Mouse (Mus musculus): ENCODE data around the gene Hhat. TPM values are rescaled to one million over a fixed set of nuclear protein-coding genes. Genes with fewer than 3 reads are reported as not detected.

Gene Hhat
- polyA plus RNA-seq, 1 experiment: 12.6 TPM

- TF ChIP-seq CTCF (IDR thresholded peaks at IDR 0.05; ENCODE audit: borderline replicate concordance, insufficient read depth, low read length) (no peak), POLR2A (IDR thresholded peaks at IDR 0.05; ENCODE audit: low read depth, low read length) (peak; percentile 32; the same call in 1 of the 2 replicates)
- Histone ChIP-seq H3K4me1 (ENCODE audit: control insufficient read depth, insufficient read depth, low read length) (peaks cover 13% of the 10 kb centered on the region), H3K4me3 (ENCODE audit: insufficient read depth, low read length) (no peak overlapping the region), H3K27ac (ENCODE audit: insufficient read depth, low read length) (peak overlapping the region; percentile 89)
Measured at GRCm38 (mm10) chr1:192798212-192799164, 27.5 kb upstream of the Hhat start.

DNA sequence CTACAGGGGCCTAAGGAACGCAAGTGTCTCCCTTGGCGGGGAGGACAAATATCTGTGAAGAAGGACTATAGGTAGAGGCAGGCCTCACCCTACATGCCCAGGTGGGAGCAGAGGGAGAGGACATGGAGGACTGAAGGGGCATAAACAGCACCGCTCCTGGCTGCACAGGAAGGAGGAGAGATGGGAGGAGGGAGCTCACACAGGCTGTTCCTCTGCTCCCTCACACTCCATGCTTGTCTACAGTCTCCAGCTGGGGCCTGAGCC is 25.9 kb upstream of the Hhat start:
- peaks cover 14% of the 10 kb centered on the region for H3K4me1 ChIP-seq (ENCODE audit: control insufficient read depth, insufficient read depth, low read length)
- TF ChIP-seq CTCF (IDR thresholded peaks at IDR 0.05; ENCODE audit: borderline replicate concordance, insufficient read depth, low read length) (no peak), POLR2A (IDR thresholded peaks at IDR 0.05; ENCODE audit: low read depth, low read length) (no peak)
- peak overlapping the region; percentile 35; the same call in 1 of the 2 replicates for H3K27ac ChIP-seq (ENCODE audit: insufficient read depth, low read length)
- H3K4me3 ChIP-seq (ENCODE audit: insufficient read depth, low read length): no peak overlapping the region

GRCm38 (mm10) chr1:192796201-192797010 is 25.4 kb upstream of the Hhat start:
- TF ChIP-seq CTCF (IDR thresholded peaks at IDR 0.05; ENCODE audit: borderline replicate concordance, insufficient read depth, low read length) (no peak), POLR2A (IDR thresholded peaks at IDR 0.05; ENCODE audit: low read depth, low read length) (no peak)
- Histone ChIP-seq H3K4me1 (ENCODE audit: control insufficient read depth, insufficient read depth, low read length) (peaks cover 19% of the 10 kb centered on the region), H3K27ac (ENCODE audit: insufficient read depth, low read length) (peak overlapping the region; percentile 35; the same call in 1 of the 2 replicates), H3K4me3 (ENCODE audit: insufficient read depth, low read length) (no peak overlapping the region)

DNA sequence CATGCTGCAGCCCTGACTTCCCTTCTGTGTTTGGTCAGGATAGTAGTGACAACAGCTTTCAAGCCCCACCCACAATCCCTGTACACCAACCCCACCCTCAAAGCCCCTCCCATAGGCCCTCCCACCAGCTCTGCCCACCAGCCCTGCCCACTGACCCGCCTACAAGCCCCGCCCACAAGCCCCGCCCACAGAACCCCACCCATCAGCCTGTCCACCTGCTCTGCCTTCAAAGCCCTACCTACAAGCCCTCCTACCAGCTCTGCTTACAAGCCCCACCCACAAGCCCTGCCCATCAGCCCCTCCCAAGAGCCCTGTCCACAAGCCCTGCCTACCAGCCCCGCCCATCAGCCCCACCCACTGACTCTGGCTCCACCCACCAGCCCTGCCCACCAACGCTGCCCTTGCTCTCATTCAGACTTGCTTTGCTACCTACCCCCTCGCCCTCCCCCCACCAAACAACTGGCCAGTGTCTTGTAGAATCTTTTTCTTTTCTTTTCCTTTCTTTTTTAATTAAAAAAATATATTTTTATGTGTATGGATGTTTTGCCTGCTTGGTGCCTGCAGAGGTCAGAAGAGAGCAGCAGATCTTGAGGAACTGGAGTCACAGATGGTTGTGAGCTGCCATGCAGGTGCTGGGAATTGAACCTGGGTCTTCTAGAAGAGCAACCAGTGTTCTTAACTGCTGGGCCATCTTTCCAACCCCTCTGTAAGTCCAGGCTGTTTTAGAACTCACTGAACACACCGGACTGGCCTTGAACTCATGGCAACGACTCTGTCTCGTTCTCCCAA is 24.1 kb upstream of the Hhat start:
- peaks cover 19% of the 10 kb centered on the region for H3K4me1 ChIP-seq (ENCODE audit: control insufficient read depth, insufficient read depth, low read length)
- TF ChIP-seq POLR2A (IDR thresholded peaks at IDR 0.05; ENCODE audit: low read depth, low read length): no peak
- no peak for TF ChIP-seq CTCF (IDR thresholded peaks at IDR 0.05; ENCODE audit: borderline replicate concordance, insufficient read depth, low read length)
- H3K4me3 ChIP-seq (ENCODE audit: insufficient read depth, low read length): no peak overlapping the region
- no peak overlapping the region for H3K27ac ChIP-seq (ENCODE audit: insufficient read depth, low read length)

- Histone ChIP-seq H3K27ac (ENCODE audit: insufficient read depth, low read length) (peak overlapping the region; percentile 77), H3K4me3 (ENCODE audit: insufficient read depth, low read length) (no peak overlapping the region), H3K4me1 (ENCODE audit: control insufficient read depth, insufficient read depth, low read length) (peaks cover 21% of the 10 kb centered on the region)
- TF ChIP-seq POLR2A (IDR thresholded peaks at IDR 0.05; ENCODE audit: low read depth, low read length): no peak
- TF ChIP-seq CTCF (IDR thresholded peaks at IDR 0.05; ENCODE audit: borderline replicate concordance, insufficient read depth, low read length): no peak
Measured at GRCm38 (mm10) chr1:192791897-192792361, 20.9 kb upstream of the Hhat start.

GRCm38 (mm10) chr1:192790442-192790841 is 19.4 kb upstream of the Hhat start:
- no peak overlapping the region for H3K4me3 ChIP-seq (ENCODE audit: insufficient read depth, low read length)
- no peak for TF ChIP-seq POLR2A (IDR thresholded peaks at IDR 0.05; ENCODE audit: low read depth, low read length)
- TF ChIP-seq CTCF (IDR thresholded peaks at IDR 0.05; ENCODE audit: borderline replicate concordance, insufficient read depth, low read length): peak; percentile 44; the same call in 1 of the 2 replicates
- peak overlapping the region; percentile 64 for H3K27ac ChIP-seq (ENCODE audit: insufficient read depth, low read length)
- peaks cover 30% of the 10 kb centered on the region for H3K4me1 ChIP-seq (ENCODE audit: control insufficient read depth, insufficient read depth, low read length)

DNA sequence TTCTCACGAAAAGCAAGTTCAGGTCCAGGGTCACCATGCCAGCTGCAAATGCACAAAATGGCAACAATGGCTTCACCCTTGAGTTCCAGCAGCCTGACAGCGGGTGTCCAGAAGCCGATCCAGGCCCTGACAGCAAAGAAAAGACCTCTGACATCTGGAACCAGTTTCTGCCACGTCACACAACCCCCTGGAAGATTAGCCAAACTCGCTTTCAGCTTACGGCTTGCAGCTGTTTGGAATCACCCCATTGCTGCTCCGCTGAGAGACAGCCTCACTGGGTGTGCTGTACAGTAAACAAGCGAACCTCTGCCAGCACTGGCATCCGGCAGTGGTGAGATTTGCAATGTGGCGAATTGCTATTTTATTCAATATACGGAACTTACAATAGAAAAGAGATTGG is 18.8 kb upstream of the Hhat start:
- peak overlapping the region; percentile 89 for H3K27ac ChIP-seq (ENCODE audit: insufficient read depth, low read length)
- no peak for TF ChIP-seq CTCF (IDR thresholded peaks at IDR 0.05; ENCODE audit: borderline replicate concordance, insufficient read depth, low read length)
- no peak for TF ChIP-seq POLR2A (IDR thresholded peaks at IDR 0.05; ENCODE audit: low read depth, low read length)
- H3K4me3 ChIP-seq (ENCODE audit: insufficient read depth, low read length): no peak overlapping the region
- H3K4me1 ChIP-seq (ENCODE audit: control insufficient read depth, insufficient read depth, low read length): peaks cover 36% of the 10 kb centered on the region

GRCm38 (mm10) chr1:192789111-192789522 is 18.1 kb upstream of the Hhat start:
- H3K27ac ChIP-seq (ENCODE audit: insufficient read depth, low read length): peak overlapping the region; percentile 89
- peaks cover 37% of the 10 kb centered on the region for H3K4me1 ChIP-seq (ENCODE audit: control insufficient read depth, insufficient read depth, low read length)
- no peak for TF ChIP-seq POLR2A (IDR thresholded peaks at IDR 0.05; ENCODE audit: low read depth, low read length)
- TF ChIP-seq CTCF (IDR thresholded peaks at IDR 0.05; ENCODE audit: borderline replicate concordance, insufficient read depth, low read length): no peak
- no peak overlapping the region for H3K4me3 ChIP-seq (ENCODE audit: insufficient read depth, low read length)

DNA sequence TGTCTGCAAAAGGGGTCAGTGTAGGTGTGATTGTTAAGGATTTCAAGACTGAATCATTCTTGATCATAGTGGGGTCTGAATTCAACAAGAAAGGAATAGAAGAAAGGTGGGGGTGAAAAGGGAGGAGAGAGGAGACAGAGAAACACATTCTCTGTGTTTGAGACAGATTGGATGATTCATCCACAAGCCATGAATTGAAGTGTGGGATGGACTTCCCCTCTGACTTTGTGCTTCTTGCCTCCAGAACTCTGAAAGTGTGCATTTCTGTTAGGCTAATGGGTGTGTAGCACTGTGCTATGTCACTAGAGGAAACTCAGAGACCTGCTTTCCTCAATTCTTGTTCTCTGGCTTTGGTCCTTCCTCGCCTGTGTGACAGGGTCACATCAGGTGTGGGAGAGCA is 15.2 kb upstream of the Hhat start:
- peak overlapping the region; percentile 94 for H3K27ac ChIP-seq (ENCODE audit: insufficient read depth, low read length)

More for the DNA sequence above, 15.2 kb upstream of the Hhat start:
- 0 out of 2 replicates have a peak, but pooled peaks have one; percentile 39 for TF ChIP-seq POLR2A (IDR thresholded peaks at IDR 0.05; ENCODE audit: low read depth, low read length)
- no peak for TF ChIP-seq CTCF (IDR thresholded peaks at IDR 0.05; ENCODE audit: borderline replicate concordance, insufficient read depth, low read length)
- Histone ChIP-seq H3K4me1 (ENCODE audit: control insufficient read depth, insufficient read depth, low read length) (peaks cover 29% of the 10 kb centered on the region), H3K4me3 (ENCODE audit: insufficient read depth, low read length) (no peak overlapping the region)
